Mouse (Mus musculus) left cerebral cortex, adult 2 months (tissue): ENCODE measurements around the gene Ccsap. TPM values are rescaled to one million over a fixed set of nuclear protein-coding genes. Genes with fewer than 3 reads are reported as not detected.
"Not testable (repeated sequence)": the region's sequence is repeated elsewhere in the genome, so short reads cannot be mapped to it uniquely, and the experiment has no call there.

Experiments used
- DNase-seq, 2 experiments: peaks; one replicate each; pipeline ENCODE4 v3.0.0; 2021 to 2022; ENCODE audit warnings: low spot score in 2 of 2, mixed read lengths in 1 of 2; ENCODE audit errors: extremely low spot score in 1 of 2
- H3K27ac ChIP-seq: fragments of 200-600 bp; 2 replicates; pipeline ENCODE4 v1.8.1; 2022
- H3K4me3 ChIP-seq: fragments of 200-600 bp; 2 replicates; pipeline ENCODE4 v1.8.1; 2022
- CTCF ChIP-seq: fragments of 200-600 bp; IDR thresholded peaks from 2 replicates; pipeline ENCODE4 v1.8.1; 2022; ENCODE audit warnings: antibody characterized with exemption, mild to moderate bottlenecking, moderate library complexity
- intact Hi-C: fragments of 180-260 bp; cut with DNase I; formaldehyde crosslinking; loops from one replicate; pipeline ENCODE4 v1.15.1; 2025
- total RNA-seq, 2 experiments: library from RNA; stranded (reverse); gene quantifications; 2 replicates each; pipeline ENCODE4 v1.2.3; 2021

Ccsap gene
- total RNA-seq, 2 experiments from 2014 or later = 65.9 to 75.4 TPM

DNA sequence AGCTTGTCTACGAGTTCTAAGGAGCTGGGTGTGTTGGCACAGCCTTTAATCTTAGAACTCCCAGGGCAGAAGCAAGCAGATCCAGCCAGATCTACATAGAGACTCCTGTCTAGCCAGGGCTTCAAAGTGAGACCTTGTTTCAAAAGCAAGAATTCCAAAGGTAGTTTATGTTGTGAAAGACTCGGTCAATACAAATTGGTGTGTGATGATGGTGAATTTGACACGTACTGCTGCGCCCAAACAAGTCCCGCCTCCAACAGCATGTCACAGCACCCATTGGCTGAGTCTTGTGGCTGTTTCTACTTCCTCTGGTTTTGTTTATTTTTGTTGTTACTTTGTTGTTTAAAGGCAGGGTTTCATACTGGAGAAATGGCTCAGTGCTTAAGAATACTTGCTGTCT lies 47.8 kb downstream of the Ccsap start:
- no peak for DNase-seq
- TF ChIP-seq CTCF = no peak
- no peak overlapping the region for H3K4me3 ChIP-seq
- intact Hi-C loops = no loop called here
- H3K27ac ChIP-seq = peak overlapping the region; percentile 3; the same call in 1 of the 2 replicates

GRCm38 (mm10) chr8:123809342-123809741 lies 50.7 kb downstream of the Ccsap start:
- H3K4me3 ChIP-seq, H3K27ac ChIP-seq, DNase-seq, intact Hi-C loops: not testable (repeated sequence)

DNA sequence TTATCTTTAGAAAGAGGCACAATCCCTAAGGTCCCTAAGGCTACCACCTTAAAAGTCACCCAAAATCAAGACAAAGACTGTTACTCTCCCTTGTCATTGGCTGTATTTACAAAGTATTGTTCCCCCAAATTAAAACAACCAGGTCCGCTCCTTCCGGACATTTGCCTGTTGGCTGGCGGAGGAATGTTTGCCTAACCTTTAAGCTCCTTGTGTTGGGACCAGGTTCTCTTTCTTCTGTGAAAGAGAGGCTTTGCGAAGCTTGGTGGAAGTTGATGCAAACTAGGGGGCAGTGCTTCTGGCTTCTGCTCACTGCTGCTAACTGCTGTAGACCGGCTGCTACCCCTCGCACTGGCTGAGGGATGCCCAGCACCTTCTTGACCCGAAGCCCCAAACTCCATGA lies 51.3 kb downstream of the Ccsap start:
- intact Hi-C loops = no loop called here
- no peak for TF ChIP-seq CTCF
- DNase-seq = no peak
- Histone ChIP-seq H3K27ac (no peak overlapping the region), H3K4me3 (no peak overlapping the region)

DNA sequence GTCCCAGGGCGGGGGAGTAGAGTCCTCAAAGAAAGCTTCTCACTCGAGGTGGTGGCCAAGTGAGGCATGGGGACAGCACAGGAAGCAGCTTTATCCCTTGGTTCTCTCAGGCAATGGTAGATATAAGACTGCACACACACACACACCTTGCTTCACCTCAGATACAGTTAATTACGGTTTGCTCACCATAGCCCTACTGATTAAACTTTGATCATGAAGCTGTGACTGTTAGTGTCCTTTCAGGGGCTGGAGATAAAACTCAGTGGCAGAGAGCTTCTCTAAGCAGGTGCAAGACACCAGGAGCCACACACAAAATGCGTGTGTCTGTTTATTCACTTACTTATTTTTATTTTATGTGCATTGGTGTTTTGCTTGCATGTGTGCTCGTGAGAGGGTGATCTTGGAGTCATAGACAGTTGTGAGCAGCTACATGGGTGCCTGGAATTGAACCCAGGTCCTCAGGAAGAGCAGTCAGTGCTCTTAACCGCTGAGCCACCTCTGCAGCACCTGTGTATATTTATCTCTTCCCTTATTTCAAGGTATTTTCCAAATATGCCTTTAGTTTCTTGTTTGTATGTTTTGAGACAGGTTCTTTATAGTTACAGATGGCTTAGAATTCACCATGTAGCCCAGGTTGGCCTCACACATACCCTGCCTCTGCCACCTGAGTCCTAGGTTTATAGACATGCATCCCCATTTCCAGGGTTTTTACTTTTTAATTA lies 52.0 kb downstream of the Ccsap start:
- DNase-seq = no peak
- H3K4me3 ChIP-seq = no peak overlapping the region; the same call in 1 of the 2 replicates
- intact Hi-C loops = no loop called here
- 0 out of 2 replicates have a peak overlapping the region, but pooled peaks have one; percentile 96 for H3K27ac ChIP-seq
- no peak for TF ChIP-seq CTCF

DNA sequence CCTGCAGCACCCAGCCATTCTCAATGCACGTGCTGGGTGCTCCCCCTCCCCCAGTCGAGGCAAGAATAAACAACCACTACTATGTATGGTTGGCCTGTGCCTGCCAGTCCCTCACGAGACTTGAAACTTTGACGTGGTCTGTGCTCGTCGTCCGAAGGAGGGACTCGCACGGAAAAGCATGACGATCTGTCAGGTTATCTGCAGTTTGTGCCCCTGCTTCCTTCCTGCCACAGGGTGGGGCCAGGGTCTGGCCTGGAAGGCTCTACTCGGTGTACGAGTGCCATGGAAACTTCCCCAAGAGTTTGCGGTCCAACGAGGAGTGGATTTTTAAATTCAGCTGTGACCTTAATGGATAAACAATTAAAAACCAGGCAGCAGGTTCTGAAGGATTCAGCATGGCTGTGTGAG lies 53.0 kb downstream of the Ccsap start:
- no peak for DNase-seq
- intact Hi-C loops = no loop called here
- H3K27ac ChIP-seq = peak overlapping the region; percentile 96; the same call in 1 of the 2 replicates
- H3K4me3 ChIP-seq = peak overlapping the region; percentile 71
- TF ChIP-seq CTCF = no peak

DNA sequence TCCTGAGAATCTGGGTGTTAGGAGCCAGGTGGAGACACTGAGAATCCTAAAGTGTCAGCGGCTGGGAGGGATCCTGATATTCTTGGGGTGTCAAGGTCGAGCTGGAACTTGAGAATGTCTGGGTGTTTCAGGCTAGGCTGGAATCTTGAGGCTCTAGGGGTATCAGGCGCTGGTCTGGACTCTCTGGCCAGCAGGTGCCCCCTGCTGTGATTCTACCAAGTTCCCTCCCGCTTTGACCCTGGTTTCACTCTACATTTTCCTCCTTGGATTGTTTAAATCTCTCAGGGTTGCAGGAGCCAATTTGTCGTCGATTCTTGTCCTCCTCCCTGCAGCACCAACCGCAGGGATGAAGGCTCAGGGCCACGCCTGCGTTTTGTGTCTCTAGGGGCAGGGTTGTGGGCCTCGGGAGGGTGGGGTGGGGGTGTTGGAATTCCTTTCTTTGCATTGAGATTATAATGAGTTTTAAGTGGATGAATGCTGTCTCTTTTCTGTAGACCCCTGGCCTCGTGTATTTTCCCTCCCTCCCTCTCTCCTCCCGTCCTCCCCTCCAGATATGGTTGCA lies 53.6 kb downstream of the Ccsap start:
- Histone ChIP-seq H3K27ac (peak overlapping the region; percentile 96), H3K4me3 (peak overlapping the region; percentile 71)
- no peak for DNase-seq
- intact Hi-C loops = no loop called here
- TF ChIP-seq CTCF = no peak

- Histone ChIP-seq H3K4me3 (peak within 1 kb of the TSS; percentile 71), H3K27ac (peak within 1 kb of the TSS; percentile 96)
- no peak for TF ChIP-seq CTCF
- DNase-seq = peak; percentile 84 to 85
- intact Hi-C loops = no loop called here
Measured at GRCm38 (mm10) chr8:123805718-123806373, 54.2 kb downstream of the Ccsap start, which contains the start of gene Rab4a. TSS of gene Rab4a (plus strand) at chr8:123805985.

DNA sequence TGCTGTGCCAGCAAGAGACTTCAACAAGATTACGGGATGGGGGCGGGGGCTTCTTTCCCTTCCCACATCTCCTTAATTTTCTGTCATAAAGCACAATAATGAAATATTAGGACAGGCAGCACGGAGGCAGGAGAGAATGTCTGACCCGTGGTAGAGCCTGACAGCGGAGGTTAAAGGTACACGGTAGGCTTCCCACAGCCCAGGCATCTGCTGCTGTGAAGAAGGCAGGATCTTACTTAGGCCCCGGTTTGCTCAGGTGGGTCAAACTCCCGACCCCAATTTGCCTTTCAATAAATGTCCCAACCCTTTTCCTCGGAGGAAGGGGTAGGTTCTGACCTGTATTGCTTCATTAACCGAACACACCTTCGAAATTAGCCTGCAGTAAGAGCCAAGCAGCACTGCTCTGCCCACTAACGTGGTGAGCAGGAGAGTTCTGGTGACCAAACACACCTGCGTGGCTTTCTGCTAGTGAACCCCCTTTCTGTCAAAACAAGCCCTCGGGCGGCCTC lies 54.7 kb downstream of the Ccsap start:
- intact Hi-C loops = no loop called here
- no peak for TF ChIP-seq CTCF
- peak overlapping the region; percentile 71 for H3K4me3 ChIP-seq
- H3K27ac ChIP-seq = peak overlapping the region; percentile 96
- DNase-seq = no peak

DNA sequence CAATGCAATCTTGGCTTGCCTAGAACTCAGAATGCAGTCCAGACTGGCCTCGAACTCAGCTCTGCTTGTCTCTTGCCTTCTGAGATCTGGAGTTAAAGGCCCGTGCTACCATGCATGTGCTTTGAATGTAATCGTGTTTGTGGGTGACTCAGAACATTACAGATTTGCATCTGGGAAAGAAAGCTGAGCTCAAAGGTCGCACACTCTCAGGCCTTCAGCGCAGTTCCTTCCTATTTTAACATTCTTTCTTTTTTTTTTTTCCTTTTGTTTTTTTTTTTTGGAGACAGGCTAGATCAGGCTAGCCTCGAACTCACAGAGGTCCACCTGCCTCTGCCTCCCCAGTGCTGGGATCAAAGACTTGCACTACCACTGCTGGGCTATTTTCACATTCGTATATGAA lies 55.4 kb downstream of the Ccsap start:
- Histone ChIP-seq H3K4me3 (no peak overlapping the region), H3K27ac (no peak overlapping the region)
- no peak for TF ChIP-seq CTCF
- intact Hi-C loops = no loop called here
- DNase-seq = no peak

GRCm38 (mm10) chr8:123803639-123804038 lies 56.4 kb downstream of the Ccsap start:
- DNase-seq = no peak
- Histone ChIP-seq H3K4me3 (no peak overlapping the region), H3K27ac (no peak overlapping the region)
- intact Hi-C loops = no loop called here
- no peak for TF ChIP-seq CTCF

GRCm38 (mm10) chr8:123801538-123801937 lies 58.5 kb downstream of the Ccsap start:
- no peak for TF ChIP-seq CTCF
- no peak for DNase-seq
- Histone ChIP-seq H3K27ac (no peak overlapping the region), H3K4me3 (no peak overlapping the region)
- intact Hi-C loops = no loop called here

GRCm38 (mm10) chr8:123800867-123801266 lies 59.1 kb downstream of the Ccsap start:
- Histone ChIP-seq H3K27ac (no peak overlapping the region), H3K4me3 (no peak overlapping the region)
- no peak for TF ChIP-seq CTCF
- intact Hi-C loops = no loop called here
- DNase-seq = no peak
